Comparison of ENCODE assay signal across 16 mouse cellular contexts in the genomic region with DNA sequence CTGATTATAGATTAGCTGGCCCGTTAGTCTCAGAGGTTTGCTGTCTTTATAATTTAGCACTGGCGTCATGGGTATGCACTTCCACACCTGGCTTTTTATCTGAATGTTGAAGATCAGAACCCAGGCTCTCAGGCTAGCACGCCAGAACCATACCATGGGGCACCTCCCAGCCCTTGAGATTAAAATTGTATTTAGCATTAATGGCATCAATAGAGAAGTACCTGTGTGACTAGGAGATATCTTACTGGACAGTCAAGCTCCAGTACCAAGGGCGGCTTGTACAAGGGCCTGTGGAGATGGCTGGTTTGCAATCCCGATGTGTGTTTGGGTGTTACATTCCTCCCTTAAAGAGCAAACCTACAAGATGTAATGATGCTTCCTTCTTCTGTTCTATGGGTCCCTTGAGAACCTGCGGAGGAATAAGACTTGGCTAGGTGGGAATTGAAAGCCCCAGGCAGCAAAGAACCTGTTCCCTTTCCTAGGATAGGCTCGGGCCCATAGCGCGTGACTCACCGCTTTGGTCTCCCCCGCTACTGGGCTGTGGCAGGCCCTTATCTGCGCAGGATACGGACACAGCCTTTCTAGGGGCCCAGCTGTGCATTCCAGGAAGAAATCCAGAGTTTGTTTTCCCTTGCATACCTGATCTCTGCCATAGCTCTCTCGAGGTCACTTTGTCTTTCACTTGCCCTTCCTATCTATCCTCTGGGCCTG.
DNase-seq lines count a peak whose midpoint lies in the region; ATAC-seq and TF ChIP-seq lines count a peak whose summit lies in the region.
"Had no signal": no experiment of that assay in that cellular context is flagged by ENCODE, and none has a peak within 500 bp of the region (broad histone marks: within the 10 kb centered on the region; RNA-seq: fewer than 3 reads in every experiment).

No protein-coding gene starts in this region.

- peak overlapping the region; percentile 21 for H3K4me2 ChIP-seq in intestine, postnatal 0 days (replicated peaks; ENCODE audit: low read depth)
- H3K4me2 ChIP-seq: forebrain, embryonic 12.5 days; midbrain, embryonic 12.5 days had no signal

- 52% methylated on average over 14 of the region's 14 CpGs for WGBS in intestine, postnatal 0 days

- H3K4me1 ChIP-seq in intestine, postnatal 0 days (replicated peaks; ENCODE audit: control insufficient read depth, insufficient read depth, low read length): peaks cover 8% of the 10 kb centered on the region; the same call in 1 of the 2 replicates

- peak; percentile 56; the same call in 1 of the 2 replicates for ATAC-seq in common myeloid progenitor, adult 5-6 weeks (replicated peaks; ENCODE audit: low read depth, poor library complexity, severe bottlenecking)
- ATAC-seq in intestine, postnatal 0 days: peak; percentile 58; the same call in 1 of the 2 replicates
- peak; percentile 40; the same call in 1 of the 2 replicates for ATAC-seq in megakaryocyte-erythroid progenitor cell, adult 5-6 weeks (replicated peaks; ENCODE audit: low FRiP score, low TSS enrichment, poor library complexity, severe bottlenecking)
- ATAC-seq: lung, postnatal 0 days had no signal

- intact Hi-C loops in gastrocnemius, adult 2 months (cut with DNase I): no loop called here
- intact Hi-C loops in left cerebral cortex, postnatal 4 days (cut with DNase I): no loop called here
- intact Hi-C loops in left cerebral cortex, postnatal 10 days (cut with DNase I): no loop called here

- no peak for DNase-seq in gastrocnemius, adult 2 months
- no peak for DNase-seq in gastrocnemius, postnatal 25 days
- no peak for DNase-seq in left cerebral cortex, postnatal 4 days
- DNase-seq in Muller cell, postnatal 12 days (ENCODE audit: inconsistent ontology term): no peak
- no peak for DNase-seq in left cerebral cortex, postnatal 10 days (ENCODE audit: extremely low spot score in 1 of 2, low spot score in 2 of 2)
- DNase-seq: adrenal gland, postnatal 14 days; cerebellum, postnatal 25 days; kidney, postnatal 36 days; right cerebral cortex, postnatal 4 days; thymus, postnatal 25 days had no signal

- no peaks in the 10 kb centered on the region for H3K36me3 ChIP-seq in intestine, postnatal 0 days (ENCODE audit: control insufficient read depth, insufficient read depth)
- H3K36me3 ChIP-seq: forebrain, embryonic 12.5 days; midbrain, embryonic 12.5 days had no signal

- no peak for TF ChIP-seq CTCF in gastrocnemius, adult 2 months (IDR thresholded peaks at IDR 0.05)
- no peak for TF ChIP-seq CTCF in intestine, postnatal 0 days (IDR thresholded peaks at IDR 0.05; ENCODE audit: low read depth)

- H3K4me3 ChIP-seq in gastrocnemius, adult 2 months: no peak overlapping the region
- H3K4me3 ChIP-seq in intestine, postnatal 0 days (ENCODE audit: low read depth, low read length): no peak overlapping the region
- H3K4me3 ChIP-seq: forebrain, embryonic 12.5 days; midbrain, embryonic 12.5 days had no signal

- no peaks in the 10 kb centered on the region for H3K27me3 ChIP-seq in intestine, postnatal 0 days (replicated peaks; ENCODE audit: control insufficient read depth, insufficient read depth, low read length)
- H3K27me3 ChIP-seq: midbrain, embryonic 12.5 days had no signal

- no peaks in the 10 kb centered on the region for H3K9me3 ChIP-seq in intestine, postnatal 0 days (ENCODE audit: control insufficient read depth)
- H3K9me3 ChIP-seq: forebrain, embryonic 12.5 days; midbrain, embryonic 12.5 days had no signal

- no peak overlapping the region for H3K9ac ChIP-seq in intestine, postnatal 0 days (ENCODE audit: low read depth, low read length)
- H3K9ac ChIP-seq: forebrain, embryonic 12.5 days; midbrain, embryonic 12.5 days had no signal

- H3K27ac ChIP-seq in gastrocnemius, adult 2 months: peak overlapping the region; percentile 70
- no peak overlapping the region for H3K27ac ChIP-seq in intestine, postnatal 0 days (ENCODE audit: low read depth, low read length)
- H3K27ac ChIP-seq: forebrain, embryonic 12.5 days; midbrain, embryonic 12.5 days had no signal
